Mouse (Mus musculus) ES-E14 (cell line): ENCODE measurements around the gene Lamtor2.

Experiments used
- CHD2 ChIP-seq: IDR thresholded peaks from 2 replicates; pipeline ENCODE4 v1.6.1; 2014; ENCODE audit warnings: mild to moderate bottlenecking, low read depth, low read length, inconsistent platforms
- HCFC1 ChIP-seq: IDR thresholded peaks from 2 replicates; pipeline ENCODE4 v1.6.1; 2012; ENCODE audit warnings: low read length, inconsistent platforms, borderline replicate concordance; ENCODE audit not compliant: insufficient read depth

DNA sequence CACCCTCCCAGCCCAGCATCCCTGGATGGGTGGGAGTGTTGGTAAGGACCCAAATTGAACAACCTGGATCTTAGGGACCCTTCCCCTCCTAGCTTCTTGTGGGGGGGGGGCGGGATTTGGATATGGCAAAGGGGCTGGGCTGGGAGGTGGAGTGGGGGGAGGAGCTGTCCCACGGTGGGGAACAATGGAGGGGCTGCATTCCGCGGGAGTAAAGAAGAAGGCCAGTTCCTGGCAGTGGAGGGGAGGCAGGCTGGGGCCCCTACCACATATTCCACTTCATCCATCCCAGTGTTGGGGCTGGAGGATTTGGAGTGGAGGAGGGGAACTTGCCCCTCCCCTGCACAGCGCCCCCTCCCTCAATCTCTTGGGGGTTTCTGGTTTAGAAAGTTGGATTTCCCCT, 19.2 kb downstream of the Lamtor2 start:
- TF ChIP-seq CHD2 = no peak
- no peak for TF ChIP-seq HCFC1
